Mouse (Mus musculus): Measurements from ENCODE around the gene Tmem30c. TPM values are rescaled to one million over a fixed set of nuclear protein-coding genes. Genes with fewer than 3 reads are reported as not detected.

Gene Tmem30c
- total RNA-seq, 2 experiments from 2014 or later, result 0.19 to 0.29 TPM

- intact Hi-C loops (cut with DNase I), result no loop called here
- no peak for DNase-seq (ENCODE audit: low spot score in 2 of 2)
These were observed 10.4 kb upstream of the Tmem30c start for GRCm38 (mm10) chr16:57302792-57303698.

GRCm38 (mm10) chr16:57301512-57302115 lies 8.9 kb upstream of the Tmem30c start:
- intact Hi-C loops (cut with DNase I), result no loop called here
- DNase-seq (ENCODE audit: low spot score in 2 of 2), result peak; percentile 5 to 25

- no peak for DNase-seq (ENCODE audit: low spot score in 2 of 2)
- intact Hi-C loops (cut with DNase I), result no loop called here
These were observed 2.7 kb upstream of the Tmem30c start for GRCm38 (mm10) chr16:57295216-57295934.

- intact Hi-C loops (cut with DNase I), result no loop called here
- DNase-seq (ENCODE audit: low spot score in 2 of 2), result no peak
These were observed 369 bp downstream of the Tmem30c start for GRCm38 (mm10) chr16:57292296-57292695.

GRCm38 (mm10) chr16:57291696-57292095 lies 969 bp downstream of the Tmem30c start:
- intact Hi-C loops (cut with DNase I), result no loop called here
- no peak for DNase-seq (ENCODE audit: low spot score in 2 of 2)

- no peak for DNase-seq (ENCODE audit: low spot score in 2 of 2)
- intact Hi-C loops (cut with DNase I), result no loop called here
These were observed 11.2 kb downstream of the Tmem30c start for GRCm38 (mm10) chr16:57281417-57281816.

GRCm38 (mm10) chr16:57280221-57281217 lies 12.1 kb downstream of the Tmem30c start:
- intact Hi-C loops (cut with DNase I), result no loop called here
- DNase-seq (ENCODE audit: low spot score in 2 of 2), result peak in 1 of 2 experiments; percentile 24

GRCm38 (mm10) chr16:57278976-57279626 lies 13.6 kb downstream of the Tmem30c start:
- no peak for DNase-seq (ENCODE audit: low spot score in 2 of 2)
- intact Hi-C loops (cut with DNase I), result no loop called here

GRCm38 (mm10) chr16:57269751-57270150 lies 22.9 kb downstream of the Tmem30c start:
- intact Hi-C loops (cut with DNase I), result no loop called here
- no peak for DNase-seq (ENCODE audit: low spot score in 2 of 2)

GRCm38 (mm10) chr16:57268058-57268841 lies 24.4 kb downstream of the Tmem30c start:
- peak; percentile 65 to 74 for DNase-seq (ENCODE audit: low spot score in 2 of 2)
- intact Hi-C loops (cut with DNase I), result no loop called here

GRCm38 (mm10) chr16:57267068-57267467 lies 25.6 kb downstream of the Tmem30c start:
- intact Hi-C loops (cut with DNase I), result no loop called here
- no peak for DNase-seq (ENCODE audit: low spot score in 2 of 2)

- intact Hi-C loops (cut with DNase I), result no loop called here
- no peak for DNase-seq (ENCODE audit: low spot score in 2 of 2)
These were observed 32.5 kb downstream of the Tmem30c start for GRCm38 (mm10) chr16:57260152-57260551.

GRCm38 (mm10) chr16:57259356-57260083 lies 33.1 kb downstream of the Tmem30c start:
- intact Hi-C loops (cut with DNase I), result no loop called here

GRCm38 (mm10) chr16:57251589-57252421 lies 40.9 kb downstream of the Tmem30c start:
- DNase-seq (ENCODE audit: low spot score in 2 of 2), result peak in 1 of 2 experiments; percentile 25
- intact Hi-C loops (cut with DNase I), result no loop called here

More at GRCm38 (mm10) chr16:57259356-57260083, 33.1 kb downstream of the Tmem30c start:
- DNase-seq (ENCODE audit: low spot score in 2 of 2), result no peak

GRCm38 (mm10) chr16:57250991-57251390 lies 41.7 kb downstream of the Tmem30c start:
- no peak for DNase-seq (ENCODE audit: low spot score in 2 of 2)
- intact Hi-C loops (cut with DNase I), result no loop called here

- intact Hi-C loops (cut with DNase I), result loop anchor here (2.0 kb wide), 1 partner anchor 151 kb away; no protein-coding TSS in a partner anchor
- no peak for DNase-seq (ENCODE audit: low spot score in 2 of 2)
These were observed 45.2 kb downstream of the Tmem30c start for GRCm38 (mm10) chr16:57247464-57247863.

Measured in left cerebral cortex, postnatal 14 days (tissue).